Mouse (Mus musculus) mammary gland, adult 2 months (tissue): ENCODE results near the gene Nampt. TPM values are rescaled to one million over a fixed set of nuclear protein-coding genes. Genes with fewer than 3 reads are reported as not detected.

ENCODE experiments used
- polyA plus RNA-seq: library from polyadenylated mRNA; depleted of rRNA; stranded (reverse); fragments of >200 nt; gene quantifications from 2 replicates; pipeline ENCODE4 v1.2.3, GENCODE M21; 2012; ENCODE audit warnings: low replicate concordance; rRNA removed

Nampt gene
- polyA plus RNA-seq = 11.0 and 34.8 TPM in 2 replicates

DNA sequence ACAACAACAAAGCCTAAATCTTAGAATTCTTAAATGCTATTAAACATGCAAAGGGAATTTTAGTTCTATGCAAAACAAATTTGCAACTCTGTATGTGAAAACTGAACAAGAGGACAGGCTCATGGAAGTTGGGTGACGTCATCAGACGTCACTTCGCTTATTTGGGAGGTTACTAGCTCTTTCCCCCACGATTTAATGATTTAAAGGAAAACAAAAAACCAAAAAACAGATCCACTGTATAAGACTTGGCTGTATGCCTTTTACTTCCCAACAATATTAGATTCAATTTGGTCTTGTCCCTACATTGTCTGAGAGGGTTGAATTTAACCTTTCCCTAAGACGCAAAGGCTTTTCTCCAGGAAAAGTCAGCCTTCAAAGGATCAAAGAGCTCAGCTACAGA is at the start of gene Nampt:
Nampt (plus strand) TSS at position 130 of the 400 bp plus-strand sequence.

Other genes with a start within 250 kb of the Nampt start
- 55.0 and 189 TPM in 2 replicates for gene Sypl, start 134.3 kb downstream of the Nampt start, polyA plus RNA-seq